Mouse (Mus musculus) C2C12 (cell line): ENCODE results near the gene Tpmt.

Experiments used
- CEBPB ChIP-seq: IDR thresholded peaks from one replicate; pipeline ENCODE4 v1.6.1; 2011; ENCODE audit warnings: low read depth, mild to moderate bottlenecking, control low read depth, moderate library complexity
- CTCF ChIP-seq: IDR thresholded peaks from one replicate; pipeline ENCODE4 v1.5.1; 2011; ENCODE audit not compliant: control insufficient read depth, insufficient read depth, insufficient read length
- MAX ChIP-seq: IDR thresholded peaks from one replicate; pipeline ENCODE4 v1.6.1; 2011; ENCODE audit warnings: mild to moderate bottlenecking, control low read depth
- MYOD1 ChIP-seq: IDR thresholded peaks from one replicate; pipeline ENCODE4 v1.6.1; 2011; ENCODE audit warnings: low read depth; ENCODE audit not compliant: control insufficient read depth, insufficient read length
- MYOG ChIP-seq: IDR thresholded peaks from one replicate; pipeline ENCODE4 v1.6.1; 2011; ENCODE audit not compliant: control insufficient read depth, insufficient read length; ENCODE audit errors: extremely low read depth
- USF1 ChIP-seq: IDR thresholded peaks from one replicate; pipeline ENCODE4 v1.6.1; 2011; ENCODE audit warnings: low read depth, mild to moderate bottlenecking, control low read depth, moderate library complexity

DNA sequence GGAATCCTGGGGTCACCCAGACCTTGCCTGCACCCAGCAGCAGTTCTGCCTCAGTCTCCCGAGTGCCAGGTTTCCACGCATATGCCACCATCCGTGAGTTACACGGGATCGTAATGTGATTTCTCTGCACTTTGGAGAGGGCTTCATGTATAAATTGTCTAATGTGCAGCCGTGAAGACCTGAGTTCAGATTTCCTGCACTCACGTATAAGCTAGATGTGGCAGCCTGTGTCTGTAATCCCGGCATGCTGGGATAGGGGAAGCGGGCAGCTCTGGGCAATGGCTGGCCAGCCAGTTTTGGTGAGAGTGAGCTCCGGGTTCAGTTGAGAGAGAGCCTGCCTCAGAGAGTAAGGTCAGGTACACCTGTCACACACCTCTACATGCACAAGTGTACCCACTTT is 22.0 kb upstream of the Tpmt start:
- TF ChIP-seq CTCF: no peak
- TF ChIP-seq USF1: no peak
- no peak for TF ChIP-seq MYOG
- TF ChIP-seq MAX: no peak
- no peak for TF ChIP-seq MYOD1
- no peak for TF ChIP-seq CEBPB
